24 mouse cellular contexts compared by ENCODE assay signal in the genomic region with DNA sequence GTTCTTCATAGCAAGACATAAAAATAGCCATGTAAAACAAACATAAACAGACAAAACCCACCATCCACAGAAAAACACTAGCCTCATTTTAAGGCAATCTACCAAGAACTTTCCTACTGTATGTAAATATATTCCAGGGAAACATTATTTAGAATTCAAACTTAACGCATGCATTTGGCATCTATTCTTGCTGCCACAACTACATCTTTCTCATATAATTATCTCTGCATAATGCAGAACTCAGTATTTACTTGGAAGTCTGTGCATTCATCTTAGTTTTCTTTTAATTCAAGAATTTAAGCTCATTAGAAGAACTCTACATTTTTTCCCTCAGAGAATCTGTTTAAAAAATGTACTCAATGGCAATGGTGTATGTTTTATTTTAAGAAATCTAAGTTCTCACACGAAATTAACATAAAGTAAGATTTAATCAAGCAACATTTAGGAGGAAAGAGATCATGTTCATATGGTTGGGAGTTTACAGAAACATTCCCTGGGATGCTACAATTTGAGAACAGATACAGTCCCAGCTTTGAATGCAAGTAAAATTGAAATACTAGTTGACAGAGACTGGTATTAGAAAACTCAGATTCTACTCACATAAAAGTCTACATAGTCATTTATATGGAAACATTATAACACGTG.
"Had no signal": no experiment of that assay in that cellular context is flagged by ENCODE, and none has a peak within 500 bp of the region (broad histone marks: within the 10 kb centered on the region; RNA-seq: fewer than 3 reads in every experiment).

No protein-coding gene starts in this region.

- H3K9ac ChIP-seq: heart, embryonic 12.5 days; hindbrain, embryonic 12.5 days; hindbrain, embryonic 14.5 days; intestine, embryonic 15.5 days; limb, embryonic 13.5 days; limb, embryonic 15.5 days; liver, embryonic 12.5 days; liver, embryonic 14.5 days had no signal

- H3K27me3 ChIP-seq: heart, embryonic 12.5 days; hindbrain, embryonic 12.5 days; intestine, embryonic 15.5 days; limb, embryonic 13.5 days; limb, embryonic 15.5 days; liver, embryonic 12.5 days had no signal

- H3K4me1 ChIP-seq: heart, embryonic 10.5 days; heart, embryonic 12.5 days; hindbrain, embryonic 10.5 days; hindbrain, embryonic 12.5 days; intestine, embryonic 15.5 days; limb, embryonic 15.5 days; liver, embryonic 12.5 days had no signal

- H3K4me3 ChIP-seq: gastrocnemius, adult 2 months; heart, embryonic 10.5 days; heart, embryonic 12.5 days; hindbrain, embryonic 10.5 days; hindbrain, embryonic 12.5 days; intestine, embryonic 15.5 days; limb, embryonic 13.5 days; limb, embryonic 15.5 days; liver, embryonic 12.5 days had no signal

- ATAC-seq: hindbrain, embryonic 16.5 days; inflammation-experienced regulatory T-cells, adult 6 months; intestine, embryonic 15.5 days; intestine, postnatal 0 days; liver, embryonic 12.5 days had no signal

- H3K27ac ChIP-seq: gastrocnemius, adult 2 months; heart, embryonic 10.5 days; hindbrain, embryonic 10.5 days; hindbrain, embryonic 12.5 days; hindbrain, embryonic 14.5 days; intestine, embryonic 15.5 days; limb, embryonic 13.5 days; limb, embryonic 15.5 days; liver, embryonic 12.5 days; liver, embryonic 14.5 days had no signal

- DNase-seq: gastrocnemius, adult 2 months; gastrocnemius, postnatal 10 days; gastrocnemius, postnatal 25 days; heart, adult 18-20 months; heart, postnatal 10 days; heart, postnatal 4 days; kidney, adult 18-20 months; kidney, adult 8-10 months; kidney, postnatal 10 days; kidney, postnatal 36 days; left cerebral cortex, postnatal 4 days had no signal

- H3K4me2 ChIP-seq: heart, embryonic 12.5 days; hindbrain, embryonic 12.5 days; hindbrain, embryonic 14.5 days; intestine, embryonic 15.5 days; limb, embryonic 13.5 days; limb, embryonic 15.5 days; liver, embryonic 12.5 days had no signal

- H3K36me3 ChIP-seq: heart, embryonic 10.5 days; heart, embryonic 12.5 days; hindbrain, embryonic 10.5 days; hindbrain, embryonic 12.5 days; intestine, embryonic 15.5 days; limb, embryonic 13.5 days; limb, embryonic 15.5 days; liver, embryonic 12.5 days had no signal

- H3K9me3 ChIP-seq: heart, embryonic 10.5 days; heart, embryonic 12.5 days; hindbrain, embryonic 10.5 days; hindbrain, embryonic 12.5 days; intestine, embryonic 15.5 days; limb, embryonic 13.5 days; limb, embryonic 15.5 days; liver, embryonic 12.5 days had no signal
